Mouse (Mus musculus): ENCODE measurements around the gene Tax1bp3.

DNA sequence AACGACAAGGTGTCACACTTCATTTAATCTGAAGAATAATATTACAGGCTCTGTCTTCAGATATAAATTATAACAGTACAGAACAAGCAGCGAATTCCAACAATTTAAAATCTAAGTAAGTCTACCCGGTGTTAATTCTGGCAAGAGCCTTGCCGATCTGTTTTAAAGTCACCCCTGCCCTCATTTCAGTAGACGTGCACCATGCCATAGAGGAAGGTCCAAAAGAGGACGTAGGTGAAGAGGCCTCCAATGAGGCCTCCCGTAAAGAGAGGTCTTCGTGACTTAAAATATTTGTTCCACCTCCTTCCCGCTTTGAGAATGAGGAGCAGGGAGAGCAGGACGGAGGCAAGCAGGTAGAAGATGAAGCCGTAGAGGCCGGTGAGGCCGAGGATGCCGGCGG is 697 bp upstream of the Tax1bp3 start:
- TF ChIP-seq CTCF (IDR thresholded peaks at IDR 0.05; ENCODE audit: extremely low read depth, insufficient read length, insufficient replicate concordance, low read depth, low read length), result no peak
- no peak for TF ChIP-seq POLR2A (IDR thresholded peaks at IDR 0.05; ENCODE audit: low read depth, low read length)
